Mouse (Mus musculus) G1E (cell line): Measurements from ENCODE around the gene 2310011J03Rik. TPM values are rescaled to one million over a fixed set of nuclear protein-coding genes. Genes with fewer than 3 reads are reported as not detected.

ENCODE experiments used
- ATAC-seq: 2 replicates; pipeline ENCODE4 v1.8.0; 2016; ENCODE audit warnings: mild to moderate bottlenecking; ENCODE audit not compliant: insufficient number of reproducible peaks, poor library complexity, low FRiP score, severe bottlenecking; ENCODE audit errors: extremely low read depth
- DNase-seq: peaks from one replicate; pipeline ENCODE4 v3.0.0; 2012; ENCODE audit warnings: low spot score
- H3K27me3 ChIP-seq: 2 replicates; pipeline ENCODE4 v1.6.1; 2012; ENCODE audit warnings: mild to moderate bottlenecking, low read length, inconsistent platforms; ENCODE audit not compliant: insufficient read depth
- H3K36me3 ChIP-seq: replicated peaks from 2 replicates; pipeline ENCODE3; 2012; ENCODE audit warnings: mild to moderate bottlenecking, inconsistent platforms
- H3K4me1 ChIP-seq: 2 replicates; pipeline ENCODE4 v1.6.1; 2012; ENCODE audit warnings: low read depth, low read length, inconsistent platforms, mixed read lengths; ENCODE audit not compliant: insufficient read depth
- H3K4me3 ChIP-seq: 2 replicates; pipeline ENCODE4 v1.5.1; 2012; ENCODE audit warnings: low read depth, mild to moderate bottlenecking, inconsistent platforms, low read length, moderate library complexity, mixed read lengths
- H3K9me3 ChIP-seq: replicated peaks from 2 replicates; pipeline ENCODE4 v1.6.1; 2012; ENCODE audit warnings: inconsistent platforms
- CTCF ChIP-seq: IDR thresholded peaks from 2 replicates; pipeline ENCODE4 v1.5.1; 2012; ENCODE audit warnings: low read depth, low read length, inconsistent platforms, mixed read lengths
- GATA1 ChIP-seq: IDR thresholded peaks from 2 replicates; pipeline ENCODE4 v1.6.1; 2012; ENCODE audit warnings: borderline replicate concordance, low read length, inconsistent platforms, mixed read lengths
- GATA2 ChIP-seq: IDR thresholded peaks from 2 replicates; pipeline ENCODE4 v1.6.1; 2012; ENCODE audit warnings: low read depth, low read length, inconsistent platforms, borderline replicate concordance
- POLR2AphosphoS5 ChIP-seq: IDR thresholded peaks from 2 replicates; pipeline ENCODE4 v1.6.1; 2012; ENCODE audit warnings: low read depth, low read length, inconsistent platforms; ENCODE audit not compliant: insufficient replicate concordance
- TAL1 ChIP-seq: conservative IDR thresholded peaks from 2 replicates; pipeline ENCODE4 v1.6.1; 2012; ENCODE audit warnings: low read depth, low read length, inconsistent platforms, mixed read lengths
- polyA plus RNA-seq: library from polyadenylated mRNA; stranded (reverse); fragments of >175 nt; gene quantifications from 2 replicates; pipeline ENCODE4 v1.2.3, GENCODE M21; 2012
- total RNA-seq, 2 experiments: library from RNA; stranded (forward) in 1 of 2; stranded (reverse) in 1 of 2; fragments of 200-1000 nt in 1 of 2; fragments of >200 nt in 1 of 2; fragmentation: Nextera tagmentation in 1 of 2; gene quantifications; 2 replicates each; pipeline ENCODE4 v1.2.3; 2014 to 2017

The 2310011J03Rik gene
- total and polyA plus RNA-seq, 3 experiments, result 17.6 to 92.5 (median 27.0) TPM

GRCm38 (mm10) chr10:80342749-80343424, 22.6 kb upstream of the 2310011J03Rik start:
- Histone ChIP-seq H3K4me1 (peaks cover 84% of the 10 kb centered on the region), H3K27me3 (peaks cover 3% of the 10 kb centered on the region; the same call in 1 of the 2 replicates), H3K4me3 (peak overlapping the region; percentile 73), H3K36me3 (peaks cover 32% of the 10 kb centered on the region), H3K9me3 (peaks cover 16% of the 10 kb centered on the region)
- peak; percentile 63 for ATAC-seq
- TF ChIP-seq GATA1 (no peak), GATA2 (no peak), CTCF (no peak), POLR2AphosphoS5 (no peak), TAL1 (no peak)
- DNase-seq, result peak; percentile 79

GRCm38 (mm10) chr10:80342305-80342748, 22.0 kb upstream of the 2310011J03Rik start:
- no peak for DNase-seq
- H3K9me3 ChIP-seq, result peaks cover 16% of the 10 kb centered on the region
- H3K36me3 ChIP-seq, result peaks cover 33% of the 10 kb centered on the region
- TF ChIP-seq TAL1 (no peak), POLR2AphosphoS5 (no peak), CTCF (no peak), GATA2 (no peak), GATA1 (no peak)
- peaks cover 3% of the 10 kb centered on the region; the same call in 1 of the 2 replicates for H3K27me3 ChIP-seq
- H3K4me3 ChIP-seq, result peak overlapping the region; percentile 69
- no peak for ATAC-seq
- H3K4me1 ChIP-seq, result peaks cover 79% of the 10 kb centered on the region

DNA sequence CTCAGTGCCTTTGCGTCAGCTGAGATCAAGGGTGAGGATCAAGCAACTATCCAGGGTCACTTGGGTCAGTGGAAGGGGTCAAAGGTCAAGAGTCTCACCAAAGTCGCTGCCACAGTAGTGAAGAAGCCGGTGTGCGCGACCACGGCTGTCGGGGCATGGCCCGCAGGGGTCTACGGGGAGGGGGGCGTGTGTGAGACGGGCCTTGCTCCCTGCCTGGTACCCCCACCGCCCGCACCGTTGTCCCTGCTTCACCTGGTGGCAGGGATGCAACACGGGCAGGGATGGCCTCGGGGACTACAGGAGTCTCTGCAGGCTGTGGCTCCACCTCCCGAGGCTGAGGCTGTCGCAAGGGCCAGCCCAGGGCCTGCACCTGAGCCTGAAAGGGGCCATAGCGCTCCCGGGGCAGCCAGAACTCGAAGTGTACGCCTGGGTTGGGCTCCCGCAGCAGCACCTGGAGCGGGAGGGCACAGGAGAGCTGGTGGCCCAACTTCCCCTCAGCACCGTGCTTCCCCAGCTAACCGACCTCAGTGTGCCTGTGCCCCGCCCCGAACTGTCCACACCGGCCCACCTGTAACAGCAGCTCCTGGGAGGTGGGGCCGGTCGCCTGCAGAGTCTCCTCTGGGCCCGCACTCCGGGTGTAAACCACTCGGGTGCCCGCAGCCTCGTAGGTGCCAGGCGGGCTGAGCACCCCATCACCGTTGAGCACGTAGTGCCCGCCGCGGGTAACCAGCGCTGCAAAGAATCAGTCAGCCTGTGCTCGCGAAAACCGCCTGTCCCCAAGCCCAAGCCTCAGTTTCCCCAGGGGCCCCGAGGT, 21.4 kb upstream of the 2310011J03Rik start:
- peak overlapping the region; percentile 69; the same call in 1 of the 2 replicates for H3K4me3 ChIP-seq
- peaks cover 3% of the 10 kb centered on the region; the same call in 1 of the 2 replicates for H3K27me3 ChIP-seq
- peaks cover 39% of the 10 kb centered on the region for H3K36me3 ChIP-seq
- TF ChIP-seq GATA1 (no peak), TAL1 (no peak), GATA2 (no peak), POLR2AphosphoS5 (no peak), CTCF (no peak)
- peaks cover 77% of the 10 kb centered on the region for H3K4me1 ChIP-seq
- peaks cover 16% of the 10 kb centered on the region for H3K9me3 ChIP-seq
- DNase-seq, result no peak
- ATAC-seq, result no peak

GRCm38 (mm10) chr10:80341026-80341425, 20.7 kb upstream of the 2310011J03Rik start:
- peaks cover 82% of the 10 kb centered on the region for H3K4me1 ChIP-seq
- peaks cover 16% of the 10 kb centered on the region for H3K9me3 ChIP-seq
- TF ChIP-seq CTCF (no peak), GATA1 (no peak), GATA2 (no peak), POLR2AphosphoS5 (no peak), TAL1 (no peak)
- H3K27me3 ChIP-seq, result peaks cover 3% of the 10 kb centered on the region; the same call in 1 of the 2 replicates
- peak overlapping the region; percentile 69; the same call in 1 of the 2 replicates for H3K4me3 ChIP-seq
- DNase-seq, result no peak
- H3K36me3 ChIP-seq, result peaks cover 46% of the 10 kb centered on the region
- no peak for ATAC-seq

DNA sequence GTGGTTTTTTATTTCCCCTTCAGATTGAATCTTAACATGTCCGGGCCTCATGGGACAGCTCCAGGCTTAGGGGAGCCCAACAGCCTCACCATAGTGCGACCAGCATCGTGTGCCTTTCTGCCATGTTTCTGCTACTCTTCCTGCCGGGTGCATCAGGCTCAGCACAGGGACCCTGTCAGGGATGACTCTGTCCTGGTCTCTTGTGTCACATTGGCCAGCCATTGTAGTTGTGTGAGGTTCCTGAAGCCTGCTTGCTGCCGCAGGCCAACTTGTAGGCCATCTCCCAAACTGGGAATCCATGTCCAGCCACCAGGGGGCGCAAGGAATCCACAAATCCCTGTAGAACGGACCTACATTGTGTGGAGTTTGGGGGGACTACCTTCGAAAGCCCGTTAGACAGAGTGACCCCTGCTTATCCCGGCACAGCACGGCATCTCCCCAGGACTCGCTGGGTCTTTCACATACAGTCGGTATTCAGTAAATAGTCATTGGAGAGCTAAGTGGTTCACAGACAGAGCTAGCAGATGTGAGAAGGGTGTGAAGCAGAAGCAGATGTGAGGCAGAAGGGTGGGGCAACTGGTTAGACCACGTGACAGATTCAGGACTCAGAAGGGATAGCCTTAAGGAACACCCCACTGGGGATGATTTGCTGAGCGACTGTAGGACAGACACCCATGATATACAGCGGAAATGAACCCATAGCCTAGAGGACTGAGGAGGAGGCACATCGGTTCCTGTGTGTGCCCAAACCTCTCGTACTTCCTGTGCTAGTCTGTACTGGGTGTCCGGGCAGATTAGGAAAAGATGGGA, 19.8 kb upstream of the 2310011J03Rik start:
- Histone ChIP-seq H3K4me3 (peak overlapping the region; percentile 35; the same call in 1 of the 2 replicates), H3K36me3 (peaks cover 50% of the 10 kb centered on the region), H3K4me1 (peaks cover 75% of the 10 kb centered on the region), H3K27me3 (peaks cover 3% of the 10 kb centered on the region; the same call in 1 of the 2 replicates), H3K9me3 (peaks cover 16% of the 10 kb centered on the region)
- ATAC-seq (peak; percentile 16; the same call in 1 of the 2 replicates), DNase-seq (peak; percentile 59)
- no peak for TF ChIP-seq GATA2
- no peak for TF ChIP-seq POLR2AphosphoS5
- peak; percentile 86 for TF ChIP-seq CTCF
- TF ChIP-seq GATA1, result no peak
- TF ChIP-seq TAL1, result no peak

- Histone ChIP-seq H3K4me3 (no peak overlapping the region), H3K9me3 (peaks cover 3% of the 10 kb centered on the region), H3K27me3 (no peaks in the 10 kb centered on the region), H3K4me1 (peaks cover 72% of the 10 kb centered on the region), H3K36me3 (peaks cover 61% of the 10 kb centered on the region)
- TF ChIP-seq TAL1 (no peak), GATA1 (no peak), POLR2AphosphoS5 (no peak), GATA2 (no peak), CTCF (no peak)
- DNase-seq (no peak), ATAC-seq (no peak)
These were observed 15.9 kb upstream of the 2310011J03Rik start for GRCm38 (mm10) chr10:80336263-80336662.
